Mouse (Mus musculus) liver, adult 2 months (tissue): ENCODE measurements at regions not wholly inside any gene's neighbourhood (a gene's known extent, or its start where the extent isn't known, plus 50 kb on each side); places are given as distances from the start of the nearest gene placed in this dataset.

ENCODE experiments used
- CTCF ChIP-seq: fragments of 200-500 bp; IDR thresholded peaks from 2 replicates; pipeline ENCODE4 v1.5.1; 2011; ENCODE audit warnings: low read depth, low read length, control low read depth
- POLR2A ChIP-seq: fragments of 200-500 bp; IDR thresholded peaks from 2 replicates; pipeline ENCODE4 v1.6.1; 2011; ENCODE audit warnings: low read length, control low read depth; ENCODE audit not compliant: insufficient read depth; ENCODE audit errors: extremely low read depth

DNA sequence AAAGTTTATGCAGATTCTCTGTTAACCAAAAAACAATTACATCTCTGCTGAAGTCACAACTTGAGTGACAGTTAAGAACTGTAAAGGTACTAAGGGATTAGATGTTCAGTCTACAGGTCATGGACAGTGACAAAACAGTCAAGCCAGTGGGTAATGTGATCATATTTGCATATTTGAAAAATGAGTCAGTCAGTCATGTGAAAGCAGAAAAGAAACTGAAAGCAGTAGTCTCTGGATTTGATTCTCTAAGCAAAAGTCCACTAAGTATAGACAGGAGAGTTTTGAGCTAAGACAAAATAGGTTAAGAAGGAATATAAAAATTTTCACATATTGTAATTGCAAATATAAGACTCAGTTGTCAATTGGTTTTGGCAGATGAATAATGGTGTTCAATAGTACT is 270.4 kb upstream of the Epha5 start:
- no peak for TF ChIP-seq CTCF
- TF ChIP-seq POLR2A = no peak
